Mouse (Mus musculus) cerebellum, postnatal 4 days (tissue): ENCODE results near the gene Nlk.
A peak's percentile ranks its signal among the peaks of the same experiment; 100 is the strongest.
"Not testable (repeated sequence)": the region's sequence is repeated elsewhere in the genome, so short reads cannot be mapped to it uniquely, and the experiment has no call there.

Source experiments
- DNase-seq, 2 experiments: peaks; one replicate each; pipeline ENCODE4 v3.0.0; 2022; ENCODE audit warnings: low spot score in 2 of 2, mixed read lengths in 1 of 2

The Nlk gene

GRCm38 (mm10) chr11:78595773-78596172 lies 101.4 kb downstream of the Nlk start:
- no peak for DNase-seq

- DNase-seq: no peak
Observed at GRCm38 (mm10) chr11:78594271-78594964, 102.8 kb downstream of the Nlk start.

GRCm38 (mm10) chr11:78587677-78588076 lies 109.5 kb downstream of the Nlk start:
- not testable (repeated sequence) for DNase-seq

GRCm38 (mm10) chr11:78586099-78586498 lies 111.1 kb downstream of the Nlk start:
- DNase-seq: no peak

GRCm38 (mm10) chr11:78582848-78583247 lies 114.3 kb downstream of the Nlk start:
- no peak for DNase-seq

- no peak for DNase-seq
Observed at GRCm38 (mm10) chr11:78574975-78575374, 122.2 kb downstream of the Nlk start.

- no peak for DNase-seq
Observed at GRCm38 (mm10) chr11:78574536-78574935, 122.6 kb downstream of the Nlk start.

GRCm38 (mm10) chr11:78574031-78574430 lies 123.1 kb downstream of the Nlk start:
- DNase-seq: not testable (repeated sequence)

- DNase-seq: no peak
Observed at GRCm38 (mm10) chr11:78571854-78572253, 125.3 kb downstream of the Nlk start.

- DNase-seq: no peak
Observed at GRCm38 (mm10) chr11:78571441-78571840, 125.7 kb downstream of the Nlk start.

GRCm38 (mm10) chr11:78569806-78570205 lies 127.4 kb downstream of the Nlk start:
- DNase-seq: no peak

GRCm38 (mm10) chr11:78568827-78569226 lies 128.3 kb downstream of the Nlk start:
- no peak for DNase-seq

GRCm38 (mm10) chr11:78567614-78568013 lies 129.6 kb downstream of the Nlk start:
- no peak for DNase-seq

- DNase-seq: no peak
Observed at GRCm38 (mm10) chr11:78566775-78567174, 130.4 kb downstream of the Nlk start.

GRCm38 (mm10) chr11:78560447-78560846 lies 136.7 kb downstream of the Nlk start:
- peak; percentile 50 to 74 for DNase-seq

GRCm38 (mm10) chr11:78557241-78557640 lies 139.9 kb downstream of the Nlk start:
- DNase-seq: no peak

GRCm38 (mm10) chr11:78556070-78556469 lies 141.1 kb downstream of the Nlk start:
- no peak for DNase-seq

GRCm38 (mm10) chr11:78555623-78556022 lies 141.6 kb downstream of the Nlk start:
- no peak for DNase-seq

GRCm38 (mm10) chr11:78551059-78551398 lies 146.1 kb downstream of the Nlk start:
- DNase-seq: no peak

- DNase-seq: peak; percentile 85 to 92
Observed at GRCm38 (mm10) chr11:78550168-78551058, 146.8 kb downstream of the Nlk start, which contains the start of gene Tmem97. Gene Tmem97, minus strand, starts transcription at chr11:78550777.

GRCm38 (mm10) chr11:78549491-78549987 lies 147.6 kb downstream of the Nlk start:
- no peak for DNase-seq

- DNase-seq: no peak
Observed at GRCm38 (mm10) chr11:78547718-78548460, 149.3 kb downstream of the Nlk start.
